Mouse (Mus musculus) intestine, embryonic 16.5 days (tissue): ENCODE measurements around the gene Mvb12b. TPM values are rescaled to one million over a fixed set of nuclear protein-coding genes. Genes with fewer than 3 reads are reported as not detected.

ENCODE experiments used
- ATAC-seq: fragments of 200-750 bp; cut with Nextera tagmentation; 2 replicates; pipeline ENCODE4 v1.8.0; 2017; ENCODE audit warnings: moderate TSS enrichment, moderate library complexity
- H3K27ac ChIP-seq: fragments of 300-500 bp; sonication (generic); 2 replicates; pipeline ENCODE4 v1.5.1; 2014; ENCODE audit warnings: mild to moderate bottlenecking, low read length
- H3K27me3 ChIP-seq: fragments of 300-500 bp; sonication (generic); replicated peaks from 2 replicates; pipeline ENCODE4 v1.6.1; 2014; ENCODE audit warnings: low read length, control low read depth, mixed read lengths; ENCODE audit not compliant: control insufficient read depth, insufficient read depth
- H3K36me3 ChIP-seq: fragments of 300-500 bp; sonication (generic); 2 replicates; pipeline ENCODE4 v1.6.1; 2014; ENCODE audit warnings: low read length, control low read depth; ENCODE audit not compliant: control insufficient read depth, insufficient read depth
- H3K4me1 ChIP-seq: fragments of 300-500 bp; sonication (generic); 2 replicates; pipeline ENCODE4 v1.6.1; 2014; ENCODE audit warnings: low read length, control low read depth, mixed read lengths; ENCODE audit not compliant: control insufficient read depth, insufficient read depth
- H3K4me2 ChIP-seq: fragments of 300-500 bp; sonication (generic); 2 replicates; pipeline ENCODE4 v1.6.1; 2014; ENCODE audit warnings: low read depth, low read length, control low read depth
- H3K4me3 ChIP-seq: fragments of 300-500 bp; sonication (generic); 2 replicates; pipeline ENCODE4 v1.5.1; 2014; ENCODE audit warnings: mild to moderate bottlenecking, low read length
- H3K9ac ChIP-seq: fragments of 300-500 bp; sonication (generic); 2 replicates; pipeline ENCODE4 v1.6.1; 2014; ENCODE audit warnings: low read depth, low read length
- H3K9me3 ChIP-seq: fragments of 300-500 bp; sonication (generic); 2 replicates; pipeline ENCODE4 v1.6.1; 2016; ENCODE audit warnings: low read length, control low read depth; ENCODE audit not compliant: control insufficient read depth
- WGBS: fragments of 180-500 bp; shearing (Covaris S2); extraction: QIAGEN DNeasy Blood & Tissue Kit; methylation state at CpG from one replicate; pipeline ENCODE4 v1.1.7; 2014; 5-methylcytosine and 5-hydroxymethylcytosine counted together
- polyA plus RNA-seq: library from polyadenylated mRNA; unstranded; fragments of >200 nt; fragmentation: Nextera tagmentation; extraction: Ambion mirVana; gene quantifications from 2 replicates; pipeline ENCODE4 v1.2.1, GENCODE M21; 2015

Mvb12b gene
- polyA plus RNA-seq = 7.9 and 8.5 TPM in 2 replicates

DNA sequence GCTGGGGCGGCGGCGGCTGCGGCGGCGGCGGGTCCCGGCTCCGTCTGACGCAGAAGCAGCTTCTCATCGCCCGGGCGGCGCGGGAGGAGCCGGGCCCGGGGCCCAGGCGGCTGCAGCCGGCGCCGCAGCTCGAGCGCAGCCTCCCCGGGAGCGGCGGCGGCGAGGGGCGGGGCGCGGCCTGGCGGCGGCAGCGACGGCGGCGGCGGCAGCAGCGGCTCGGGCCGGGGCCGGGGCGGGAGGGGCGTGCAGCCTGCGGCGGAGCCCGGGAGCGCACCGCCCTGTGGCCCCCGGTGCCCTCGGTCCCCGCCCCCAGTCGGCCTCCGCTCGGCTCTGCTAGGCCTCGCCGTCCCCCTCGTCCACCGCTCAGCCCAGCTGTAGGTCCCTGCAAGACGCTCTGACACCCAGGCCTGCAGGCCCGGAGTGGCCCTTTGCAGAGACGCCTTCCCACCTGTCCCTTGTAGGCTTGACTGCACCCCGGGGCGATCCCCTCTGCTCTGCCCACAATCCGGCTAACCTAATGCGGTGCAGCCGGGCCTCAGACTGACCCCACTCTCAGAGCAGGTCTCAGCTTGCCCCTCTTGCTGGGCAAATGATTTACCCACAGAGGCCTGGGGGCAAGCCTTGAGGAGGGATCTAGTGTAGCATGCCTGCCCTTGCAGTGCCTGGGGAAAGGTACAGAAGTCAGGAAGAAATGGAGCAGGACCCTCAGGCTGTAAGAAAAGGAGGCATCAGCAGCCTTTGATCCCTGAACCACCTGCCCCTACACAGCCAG is at the start of gene Mvb12b:
Gene Mvb12b, minus strand, starts transcription at position 619 of the 772 bp plus-strand sequence.
- peak; percentile 79 for ATAC-seq
- no peaks in the 10 kb centered on the region for H3K9me3 ChIP-seq
- WGBS = under 1% methylated on average over 43 of the region's 67 CpGs
- H3K27ac ChIP-seq = peak within 1 kb of the TSS; percentile 76
- H3K9ac ChIP-seq = peak within 1 kb of the TSS; percentile 92
- no peaks in the 10 kb centered on the region for H3K36me3 ChIP-seq
- H3K4me1 ChIP-seq = peaks cover 8% of the 10 kb centered on the region
- peak within 1 kb of the TSS; percentile 87 for H3K4me3 ChIP-seq
- H3K27me3 ChIP-seq = no peaks in the 10 kb centered on the region
- peak within 1 kb of the TSS; percentile 90 for H3K4me2 ChIP-seq

DNA sequence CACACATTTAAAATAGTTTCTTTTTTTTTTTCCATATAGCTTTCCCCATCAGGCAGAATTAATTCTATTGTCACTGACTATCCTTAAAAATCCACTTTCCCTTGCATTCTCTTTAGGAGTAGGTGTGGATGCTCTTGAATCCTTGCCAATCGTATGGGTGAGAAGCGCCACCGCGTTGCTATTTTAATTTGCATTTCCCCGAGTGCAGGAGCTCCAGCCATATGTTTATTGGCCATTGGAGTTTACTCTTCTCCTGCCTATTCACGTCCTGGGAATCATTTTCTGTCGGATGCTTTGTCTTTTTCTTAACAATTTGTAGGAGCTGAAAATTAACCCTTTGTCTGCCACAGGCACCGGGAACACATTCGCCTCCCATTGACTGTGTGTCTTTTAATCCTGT is 48.0 kb upstream of the Mvb12b start:
- no peaks in the 10 kb centered on the region for H3K9me3 ChIP-seq
- no peak for ATAC-seq
- WGBS = 40% methylated on average over 9 of the region's 9 CpGs
- no peak overlapping the region for H3K9ac ChIP-seq
- no peak overlapping the region for H3K4me2 ChIP-seq
- H3K4me3 ChIP-seq = no peak overlapping the region
- H3K27me3 ChIP-seq = no peaks in the 10 kb centered on the region
- H3K4me1 ChIP-seq = no peaks in the 10 kb centered on the region
- H3K27ac ChIP-seq = no peak overlapping the region
- no peaks in the 10 kb centered on the region for H3K36me3 ChIP-seq

DNA sequence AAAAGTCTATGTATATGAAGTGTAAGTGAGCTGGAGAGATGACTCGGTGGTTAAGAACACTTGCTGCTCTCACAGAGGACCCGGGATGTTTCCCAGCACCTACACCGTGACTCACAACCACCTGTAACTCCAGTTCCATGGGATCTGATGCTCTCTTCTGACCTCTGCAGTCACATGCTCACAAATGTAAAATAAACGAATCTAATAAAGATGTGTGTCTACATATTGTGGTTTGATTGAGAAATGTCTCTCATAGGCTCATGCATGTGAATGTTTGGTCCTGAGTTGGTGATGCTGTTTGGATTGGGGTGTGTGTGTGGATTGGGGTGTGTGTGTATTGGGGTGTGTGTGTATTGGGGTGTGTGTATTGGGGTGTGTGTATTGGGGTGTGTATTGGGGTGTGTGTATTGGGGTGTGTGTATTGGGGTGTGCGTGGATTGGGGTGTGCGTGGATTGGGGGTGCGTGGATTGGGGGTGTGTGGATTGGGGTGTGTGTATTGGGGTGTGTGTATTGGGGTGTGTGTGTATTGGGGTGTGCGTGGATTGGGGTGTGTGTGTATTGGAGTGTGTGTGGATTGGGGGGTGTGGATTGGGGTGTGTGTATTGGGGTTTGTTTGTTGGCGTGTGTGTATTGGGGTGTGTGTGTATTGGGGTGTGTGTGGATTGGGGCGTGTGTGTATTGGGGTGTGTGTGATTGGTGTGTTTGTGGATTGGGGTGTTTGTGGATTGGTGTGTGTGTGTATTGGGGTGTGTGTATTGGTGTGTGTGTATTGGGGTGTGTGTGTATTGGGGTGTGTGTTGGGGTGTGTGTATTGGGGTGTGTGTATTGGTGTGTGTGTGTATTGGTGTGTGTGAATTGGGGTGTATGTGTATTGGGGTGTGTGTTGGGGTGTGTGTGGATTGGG is 46.1 kb upstream of the Mvb12b start:
- no peak overlapping the region for H3K9ac ChIP-seq
- H3K27ac ChIP-seq = no peak overlapping the region
- H3K4me2 ChIP-seq = no peak overlapping the region
- 64% methylated on average over 10 of the region's 10 CpGs for WGBS
- no peak for ATAC-seq
- no peaks in the 10 kb centered on the region for H3K27me3 ChIP-seq
- no peaks in the 10 kb centered on the region for H3K36me3 ChIP-seq
- no peaks in the 10 kb centered on the region for H3K9me3 ChIP-seq
- H3K4me1 ChIP-seq = no peaks in the 10 kb centered on the region
- H3K4me3 ChIP-seq = no peak overlapping the region

DNA sequence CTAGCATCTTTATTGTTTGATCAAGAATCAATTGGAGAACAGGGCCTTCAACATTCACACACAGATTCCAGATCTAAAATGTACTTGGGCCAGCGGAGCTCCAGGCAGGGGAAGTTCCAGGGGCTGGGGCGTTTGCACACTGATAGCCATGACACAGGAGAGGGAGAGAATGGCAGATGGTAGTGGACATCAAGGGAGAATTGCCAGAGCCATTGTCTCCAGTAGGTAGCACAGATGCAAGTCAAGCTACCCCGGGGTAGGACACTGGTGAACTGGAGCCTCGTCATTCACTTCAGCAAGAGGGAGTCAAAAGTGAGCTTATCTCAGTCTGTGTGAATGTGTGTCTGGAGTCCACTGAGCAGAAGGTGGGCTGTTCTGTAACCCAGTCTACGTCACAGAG is 43.4 kb upstream of the Mvb12b start:
- no peak for ATAC-seq
- Histone ChIP-seq H3K4me1 (no peaks in the 10 kb centered on the region), H3K36me3 (no peaks in the 10 kb centered on the region), H3K27ac (no peak overlapping the region), H3K27me3 (no peaks in the 10 kb centered on the region), H3K4me2 (no peak overlapping the region), H3K9me3 (no peaks in the 10 kb centered on the region), H3K9ac (no peak overlapping the region), H3K4me3 (no peak overlapping the region)
- WGBS = 76% methylated on average over 5 of the region's 5 CpGs

DNA sequence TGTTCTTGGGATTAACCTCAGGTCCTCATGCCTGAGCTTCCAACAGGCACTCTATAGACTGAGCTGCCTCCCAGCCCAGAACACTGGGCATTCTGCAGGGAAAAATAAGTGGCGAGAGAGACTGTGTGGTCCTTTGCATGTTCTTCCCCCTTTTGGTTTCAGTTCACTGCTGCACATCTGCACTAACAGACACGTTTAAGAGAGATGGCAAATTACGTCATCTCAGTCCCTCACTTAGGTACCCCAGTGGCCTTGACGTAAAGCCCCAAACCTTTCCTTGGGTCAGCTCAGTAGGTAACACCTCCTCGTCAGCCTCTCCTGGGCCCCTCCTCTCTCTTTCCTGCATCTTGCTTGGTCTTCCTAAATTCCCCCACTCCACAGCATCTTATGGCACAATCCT is 37.5 kb upstream of the Mvb12b start:
- 81% methylated on average over 5 of the region's 5 CpGs for WGBS
- no peaks in the 10 kb centered on the region for H3K4me1 ChIP-seq
- no peak overlapping the region for H3K4me3 ChIP-seq
- no peak for ATAC-seq
- 0 out of 2 replicates have a peak, but pooled peaks cover 3% of the 10 kb centered on the region for H3K27me3 ChIP-seq
- no peak overlapping the region for H3K9ac ChIP-seq
- H3K9me3 ChIP-seq = no peaks in the 10 kb centered on the region
- no peaks in the 10 kb centered on the region for H3K36me3 ChIP-seq
- H3K27ac ChIP-seq = no peak overlapping the region
- H3K4me2 ChIP-seq = no peak overlapping the region

DNA sequence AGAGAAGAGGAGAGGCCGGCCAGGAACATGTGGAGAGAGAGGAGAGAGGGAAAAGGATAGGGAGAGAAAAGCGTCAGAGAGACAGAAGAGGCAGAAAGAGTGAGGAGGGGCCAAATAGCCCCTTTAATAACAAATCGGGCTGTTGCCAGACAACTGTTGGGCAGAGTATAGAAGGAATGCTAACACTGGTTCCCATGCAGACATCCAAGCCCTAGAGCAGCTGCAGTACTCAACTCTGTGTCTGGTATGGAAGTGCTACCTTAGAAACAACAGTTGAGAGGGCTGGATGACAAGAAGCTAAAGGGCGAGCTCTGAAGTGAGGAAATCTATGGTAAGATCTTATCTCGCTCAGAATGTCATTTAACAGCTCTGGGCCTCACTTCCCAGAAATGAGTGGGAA is 35.7 kb upstream of the Mvb12b start:
- Histone ChIP-seq H3K4me3 (no peak overlapping the region), H3K27ac (no peak overlapping the region), H3K36me3 (no peaks in the 10 kb centered on the region), H3K9ac (no peak overlapping the region), H3K27me3 (0 out of 2 replicates have a peak, but pooled peaks cover 3% of the 10 kb centered on the region), H3K9me3 (no peaks in the 10 kb centered on the region), H3K4me1 (no peaks in the 10 kb centered on the region), H3K4me2 (no peak overlapping the region)
- WGBS = 43% methylated on average over 5 of the region's 5 CpGs
- no peak for ATAC-seq

DNA sequence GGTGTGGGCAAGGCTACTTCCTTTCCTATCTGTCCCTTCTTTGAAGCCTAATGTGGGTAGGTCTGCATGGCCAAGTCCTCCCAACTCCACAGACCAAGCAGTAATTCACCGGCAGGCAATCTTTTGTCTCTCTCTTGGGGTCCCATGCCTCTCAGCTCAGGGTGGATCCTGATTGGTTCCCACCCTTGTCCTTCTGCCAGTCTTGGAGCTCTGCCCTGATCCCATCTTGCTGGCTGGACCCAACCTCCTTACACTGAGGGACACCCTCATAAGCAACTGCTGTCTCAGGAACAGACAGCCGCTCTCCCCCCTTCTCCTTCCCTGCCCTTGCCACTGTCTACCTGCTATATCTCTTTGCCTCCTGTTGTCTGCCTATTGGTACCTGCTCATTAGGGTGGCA is 34.7 kb upstream of the Mvb12b start:
- H3K27ac ChIP-seq = no peak overlapping the region
- 0 out of 2 replicates have a peak, but pooled peaks cover 3% of the 10 kb centered on the region for H3K27me3 ChIP-seq
- no peak overlapping the region for H3K9ac ChIP-seq
- H3K36me3 ChIP-seq = no peaks in the 10 kb centered on the region
- no peak overlapping the region for H3K4me3 ChIP-seq
- 93% methylated on average over 2 of the region's 2 CpGs for WGBS
- no peaks in the 10 kb centered on the region for H3K4me1 ChIP-seq
- ATAC-seq = no peak
- H3K9me3 ChIP-seq = no peaks in the 10 kb centered on the region
- no peak overlapping the region for H3K4me2 ChIP-seq

DNA sequence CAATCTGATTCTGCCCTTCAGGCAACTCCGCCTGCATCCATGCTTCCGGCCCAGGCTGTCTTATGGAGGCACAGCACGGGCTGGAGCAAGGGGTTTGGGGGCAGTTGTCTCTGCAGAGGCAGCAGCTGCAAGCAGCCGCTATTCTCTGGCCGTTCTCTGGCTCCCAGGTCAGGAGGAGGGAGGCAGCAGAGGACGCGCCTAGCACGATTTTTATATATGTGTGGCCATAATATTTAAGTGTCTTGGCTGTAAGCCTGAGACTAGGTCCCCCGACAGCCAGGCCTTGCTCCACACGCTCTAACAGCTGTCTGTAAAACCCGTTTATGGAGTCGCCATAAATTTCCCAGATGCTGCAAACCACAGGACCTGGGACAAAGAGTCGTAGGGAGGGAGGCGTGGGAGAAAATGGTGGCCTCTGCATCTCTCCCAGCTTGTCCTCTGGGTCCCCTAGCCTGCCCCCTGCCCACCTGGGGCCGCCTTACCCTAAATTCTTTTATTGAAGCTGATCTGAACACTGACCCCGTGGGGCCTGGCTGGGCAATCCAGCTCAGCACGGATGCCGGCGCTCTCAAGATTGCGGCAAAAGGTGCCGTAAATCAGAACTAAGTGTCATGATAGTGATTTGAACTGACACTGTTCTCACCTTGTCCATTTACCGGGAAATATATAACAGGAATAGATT is 32.3 kb upstream of the Mvb12b start:
- peak; percentile 83 for ATAC-seq
- Histone ChIP-seq H3K4me1 (no peaks in the 10 kb centered on the region), H3K4me3 (no peak overlapping the region), H3K27me3 (0 out of 2 replicates have a peak, but pooled peaks cover 3% of the 10 kb centered on the region), H3K36me3 (no peaks in the 10 kb centered on the region), H3K9ac (no peak overlapping the region), H3K27ac (no peak overlapping the region), H3K9me3 (no peaks in the 10 kb centered on the region), H3K4me2 (peak overlapping the region; percentile 11; the same call in 1 of the 2 replicates)
- WGBS = 11% methylated on average over 22 of the region's 22 CpGs

DNA sequence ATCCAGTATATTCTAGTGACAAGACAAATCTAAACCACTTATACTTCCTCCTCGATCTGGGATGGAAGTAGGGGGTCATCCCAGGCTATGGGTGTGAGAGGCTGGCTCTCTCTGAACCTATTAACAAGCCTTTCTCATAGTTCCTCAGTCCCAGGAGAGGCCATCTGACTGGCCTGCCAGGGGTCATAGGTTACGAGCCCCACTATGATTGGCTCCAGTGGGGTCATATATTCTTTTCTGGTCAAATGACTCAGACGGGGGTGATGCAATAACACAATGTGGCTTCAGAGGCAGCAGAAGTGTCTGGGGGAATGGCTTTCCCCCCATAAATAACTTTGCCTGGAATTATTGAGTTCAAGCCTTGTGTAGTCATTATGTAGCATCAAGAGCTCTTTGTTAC is 31.1 kb upstream of the Mvb12b start:
- no peak overlapping the region for H3K9ac ChIP-seq
- no peaks in the 10 kb centered on the region for H3K9me3 ChIP-seq
- no peak overlapping the region for H3K4me2 ChIP-seq
- no peaks in the 10 kb centered on the region for H3K4me1 ChIP-seq
- H3K27me3 ChIP-seq = no peaks in the 10 kb centered on the region
- no peak overlapping the region for H3K4me3 ChIP-seq
- WGBS = 77% methylated on average over 3 of the region's 3 CpGs
- ATAC-seq = no peak
- no peaks in the 10 kb centered on the region for H3K36me3 ChIP-seq
- H3K27ac ChIP-seq = no peak overlapping the region
